Mouse (Mus musculus) cerebellum, adult 9-10 months (tissue): ENCODE measurements around the gene Slc39a3.
A peak's percentile ranks its signal among the peaks of the same experiment; 100 is the strongest.

ENCODE experiments used
- DNase-seq: peaks from one replicate; pipeline ENCODE4 v3.0.0; 2022

The Slc39a3 gene

DNA sequence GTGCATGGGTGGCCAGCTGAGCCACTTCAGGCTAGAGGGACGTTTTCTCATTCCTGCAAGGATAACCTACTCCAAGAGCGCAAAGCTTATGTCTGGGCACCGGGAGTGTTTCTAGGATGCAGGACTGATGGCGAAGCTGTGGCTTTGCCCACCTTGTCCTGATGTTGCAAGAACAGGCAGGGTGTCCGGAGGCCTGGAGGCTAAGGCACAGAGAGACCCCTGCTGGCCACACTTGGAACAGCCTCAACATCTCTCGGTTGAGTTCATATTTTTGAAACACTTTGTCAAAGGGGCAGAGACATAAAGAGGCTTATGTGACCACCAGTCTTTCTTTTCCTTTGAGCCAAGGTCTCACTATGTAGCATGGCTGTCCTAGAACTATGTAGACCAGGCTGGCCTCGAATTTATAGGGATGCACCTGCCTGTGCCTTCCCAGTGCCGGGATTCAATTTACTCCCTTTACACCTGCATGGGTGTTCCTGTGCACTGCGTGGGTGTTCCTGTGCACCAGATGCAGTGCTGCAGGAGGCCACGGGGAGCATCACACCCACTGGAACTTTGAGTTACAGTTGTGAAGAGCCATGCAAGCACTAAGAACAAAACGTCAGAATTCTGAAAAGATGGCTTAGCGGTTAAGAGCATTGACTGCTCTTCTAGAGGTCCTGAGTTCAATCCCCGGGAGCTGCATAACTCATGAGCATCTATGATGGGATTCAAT lies 4.4 kb upstream of the Slc39a3 start:
- DNase-seq: peak; percentile 86

DNA sequence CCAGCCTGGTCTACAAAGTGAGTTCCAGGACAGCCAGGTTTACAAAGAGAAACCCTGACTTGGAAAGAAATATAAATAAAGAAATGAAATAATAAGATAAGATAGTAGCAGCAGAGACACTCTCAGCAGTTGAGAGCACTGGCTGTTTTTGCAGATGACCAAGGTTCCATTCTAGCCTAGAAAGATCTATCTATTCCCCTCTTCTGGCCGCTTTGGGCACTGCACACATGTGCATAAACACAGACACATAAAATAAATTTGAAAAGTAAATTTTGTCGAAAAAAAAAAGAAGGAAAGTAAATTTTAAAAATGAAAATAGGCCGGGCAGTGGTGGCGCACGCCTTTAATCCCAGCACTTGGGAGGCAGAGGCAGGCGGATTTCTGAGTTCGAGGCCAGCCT lies 975 bp downstream of the Slc39a3 start:
- peak; percentile 58 for DNase-seq

GRCm38 (mm10) chr10:81033586-81033985 lies 3.6 kb downstream of the Slc39a3 start:
- DNase-seq: no peak

GRCm38 (mm10) chr10:81029031-81029430 lies 8.2 kb downstream of the Slc39a3 start:
- DNase-seq: peak; percentile 66

DNA sequence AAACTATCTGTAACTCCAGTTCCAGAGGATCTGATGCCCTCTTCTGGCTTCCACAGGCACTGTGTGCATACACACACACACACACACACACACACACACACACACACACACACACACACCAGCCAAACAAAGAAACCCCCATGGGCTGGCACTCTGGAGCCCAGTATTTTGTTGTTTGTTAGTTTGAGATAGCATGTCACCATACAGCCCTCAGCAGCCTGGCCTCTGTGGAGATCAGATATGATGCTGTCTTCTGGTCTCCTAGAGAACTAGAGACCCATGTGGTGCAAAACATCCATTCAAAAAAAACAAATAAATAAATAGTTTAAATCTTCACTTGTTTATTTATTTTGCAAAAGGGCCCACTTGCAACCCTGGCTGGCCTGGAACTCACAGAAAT lies 9.0 kb downstream of the Slc39a3 start:
- no peak for DNase-seq

DNA sequence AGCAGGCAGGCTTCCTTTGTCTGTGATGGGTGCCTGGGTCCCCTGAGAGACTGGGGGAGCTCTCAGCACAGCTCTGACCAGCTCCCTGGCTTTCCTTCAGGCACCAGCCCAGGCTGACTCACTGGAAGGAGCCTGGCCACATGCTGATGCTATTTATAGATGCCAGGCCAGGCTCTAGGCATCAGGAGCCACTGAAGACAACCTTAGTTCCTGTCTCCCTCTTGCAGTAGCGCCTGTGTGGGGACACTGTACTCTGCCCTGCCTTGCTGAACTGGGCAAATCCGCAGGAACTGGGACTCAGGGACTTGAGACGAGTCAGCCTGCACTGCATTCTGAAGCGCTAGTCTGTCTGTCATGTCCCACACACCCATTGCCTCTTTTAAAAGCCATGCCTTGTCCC lies 9.9 kb downstream of the Slc39a3 start:
- peak; percentile 88 for DNase-seq

- DNase-seq: peak; percentile 59
These were observed 10.4 kb downstream of the Slc39a3 start for GRCm38 (mm10) chr10:81026857-81027256.

DNA sequence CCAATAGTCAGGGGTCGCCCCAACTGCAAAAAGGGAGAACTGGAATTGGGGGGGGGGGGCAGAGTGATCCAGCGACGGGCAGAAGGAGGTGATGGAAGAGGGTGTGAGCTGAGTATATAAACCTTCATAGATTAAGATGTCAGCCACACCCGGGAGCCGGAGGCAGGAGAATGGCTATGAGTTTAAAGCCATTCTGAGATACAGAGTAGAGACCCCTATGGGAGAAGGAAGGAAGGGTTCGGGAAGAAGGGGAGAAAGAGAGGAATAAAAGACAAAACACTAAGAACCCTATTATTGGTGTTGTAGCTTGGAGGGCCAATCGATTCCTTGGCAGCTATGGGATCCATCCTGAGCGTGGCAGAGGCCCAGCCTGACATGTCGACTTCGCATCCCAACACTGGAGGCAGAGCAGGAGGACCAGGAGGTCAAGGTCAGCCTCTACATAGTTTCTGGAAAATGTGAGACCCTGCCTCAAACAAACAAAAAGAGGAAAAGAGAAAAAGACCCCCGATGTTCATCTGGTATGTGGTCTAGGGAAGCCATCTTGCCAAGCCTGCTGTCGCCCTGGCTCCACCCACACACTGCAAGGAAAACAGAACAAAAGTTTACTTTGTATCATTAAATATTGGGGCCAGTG lies 11.5 kb downstream of the Slc39a3 start, which contains the start of gene Diras1:
Gene Diras1 (minus strand): TSS at position 24 of the 637 bp plus-strand sequence.
- no peak for DNase-seq

- peak; percentile 62 for DNase-seq
These were observed 12.1 kb downstream of the Slc39a3 start for GRCm38 (mm10) chr10:81025047-81025621.

DNA sequence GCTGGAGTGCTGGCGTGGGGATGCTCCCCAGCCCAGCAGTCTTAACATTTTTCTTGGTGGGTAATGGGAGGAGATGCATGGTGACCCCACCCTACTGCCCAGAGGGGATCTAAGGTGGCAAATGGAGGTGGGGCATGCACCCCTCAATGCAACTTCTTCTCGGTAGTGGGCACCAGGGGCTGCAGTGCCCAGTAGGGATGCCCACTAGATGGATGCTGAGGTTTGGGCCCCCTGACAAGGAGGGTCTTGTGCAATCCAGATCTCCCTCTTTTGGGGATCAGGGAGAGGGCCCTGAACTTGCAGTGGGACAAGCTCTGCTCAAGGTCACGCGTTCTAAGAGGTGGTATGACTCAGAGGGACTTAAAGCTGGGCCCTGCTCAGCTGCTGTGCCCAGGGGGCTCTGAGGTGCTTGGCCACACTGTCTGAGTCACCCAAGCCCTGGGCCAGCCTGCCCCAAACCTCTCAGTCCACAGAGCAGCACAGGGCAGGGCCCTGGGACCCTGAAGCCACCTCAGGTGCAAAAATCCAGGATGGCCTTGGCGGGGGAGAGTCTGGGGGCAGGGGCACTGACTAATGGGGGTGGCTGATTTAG lies 12.8 kb downstream of the Slc39a3 start:
- peak; percentile 55 for DNase-seq

DNA sequence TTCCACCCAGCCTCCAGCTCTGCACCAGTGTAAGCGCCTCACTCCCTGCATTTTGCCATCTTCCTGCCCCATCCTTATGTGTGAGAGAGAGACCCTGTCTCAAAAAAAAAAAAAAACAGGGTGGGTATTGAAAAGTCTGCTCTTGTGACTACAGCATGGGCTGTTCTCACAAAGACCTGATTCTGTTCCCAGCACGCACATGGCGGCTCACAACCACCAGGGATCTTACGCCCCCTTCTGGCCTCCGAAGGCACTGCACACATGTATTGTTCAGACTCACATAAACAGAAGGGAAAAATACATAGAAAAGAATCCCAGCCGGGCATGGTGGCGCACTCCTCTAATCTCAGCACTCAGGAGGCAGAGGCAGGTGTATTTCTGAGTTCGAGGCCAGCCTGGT lies 14.5 kb downstream of the Slc39a3 start:
- DNase-seq: peak; percentile 67

- peak; percentile 48 for DNase-seq
These were observed 15.6 kb downstream of the Slc39a3 start for GRCm38 (mm10) chr10:81021547-81022110.

DNA sequence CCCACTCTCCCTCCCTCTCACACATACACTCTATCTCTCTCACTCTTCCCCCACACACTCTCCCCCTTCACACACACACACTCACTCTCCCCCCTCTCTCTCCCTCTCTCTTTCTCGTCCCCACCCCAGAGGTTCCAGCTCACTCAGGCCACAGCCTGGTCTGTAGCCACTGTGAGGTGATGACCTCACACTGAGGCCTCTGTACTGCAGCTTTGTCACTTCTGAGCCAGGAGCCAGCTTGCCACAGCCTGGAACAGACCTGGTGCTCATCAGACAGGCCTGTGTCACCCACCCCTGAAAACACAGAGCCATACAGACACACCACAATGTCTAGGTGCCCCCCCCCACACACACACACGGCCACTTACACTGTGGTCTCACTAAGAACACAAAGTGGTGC lies 17.0 kb downstream of the Slc39a3 start:
- no peak for DNase-seq

- no peak for DNase-seq
These were observed 17.5 kb downstream of the Slc39a3 start for GRCm38 (mm10) chr10:81019687-81020086.

GRCm38 (mm10) chr10:81018326-81018725 lies 18.9 kb downstream of the Slc39a3 start:
- DNase-seq: peak; percentile 64

- DNase-seq: peak; percentile 81
These were observed 20.6 kb downstream of the Slc39a3 start for GRCm38 (mm10) chr10:81016645-81017044.

GRCm38 (mm10) chr10:81015666-81016065 lies 21.6 kb downstream of the Slc39a3 start:
- peak; percentile 69 for DNase-seq

GRCm38 (mm10) chr10:81014393-81015384 lies 22.5 kb downstream of the Slc39a3 start, which contains the start of gene Gng7:
Gene Gng7 (minus strand): TSS chr10:81014945.
- peak; percentile 99 for DNase-seq

DNA sequence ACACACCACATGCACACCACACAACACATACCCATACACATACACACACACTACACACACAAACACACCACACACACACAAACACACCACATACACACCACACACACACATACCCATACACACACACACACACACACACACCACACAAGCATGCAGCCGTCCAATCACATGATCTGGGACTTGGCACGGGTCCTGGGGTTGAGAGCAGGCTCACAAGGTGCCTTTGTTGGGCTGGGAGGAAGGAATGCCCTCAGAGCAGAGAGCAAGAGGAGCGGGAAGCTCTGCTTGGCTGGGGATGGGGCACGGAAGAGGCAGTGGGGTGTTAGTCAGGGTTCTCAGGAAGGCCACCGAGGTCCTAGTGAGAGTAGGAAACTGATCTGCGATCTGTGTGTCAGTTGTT lies 26.4 kb downstream of the Slc39a3 start:
- DNase-seq: no peak

DNA sequence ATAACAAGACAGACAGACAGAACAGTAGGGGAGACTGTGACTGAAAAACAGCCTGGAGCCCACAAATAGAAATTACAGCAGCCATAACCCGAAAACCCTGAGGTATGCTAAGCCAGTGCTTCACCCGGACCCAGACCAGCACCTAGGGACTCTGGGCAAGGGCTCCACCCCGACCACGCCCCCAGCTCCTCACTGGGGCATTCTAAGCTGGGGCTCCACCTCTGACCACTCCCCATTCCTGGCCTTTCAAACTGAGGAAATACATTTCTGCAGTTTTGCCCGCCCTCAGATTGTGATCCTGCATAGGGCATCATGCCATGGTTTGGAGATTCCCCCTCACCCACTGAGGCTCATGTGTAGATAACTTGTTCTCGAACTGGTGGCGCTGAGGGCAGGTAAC lies 30.0 kb downstream of the Slc39a3 start:
- DNase-seq: no peak

DNA sequence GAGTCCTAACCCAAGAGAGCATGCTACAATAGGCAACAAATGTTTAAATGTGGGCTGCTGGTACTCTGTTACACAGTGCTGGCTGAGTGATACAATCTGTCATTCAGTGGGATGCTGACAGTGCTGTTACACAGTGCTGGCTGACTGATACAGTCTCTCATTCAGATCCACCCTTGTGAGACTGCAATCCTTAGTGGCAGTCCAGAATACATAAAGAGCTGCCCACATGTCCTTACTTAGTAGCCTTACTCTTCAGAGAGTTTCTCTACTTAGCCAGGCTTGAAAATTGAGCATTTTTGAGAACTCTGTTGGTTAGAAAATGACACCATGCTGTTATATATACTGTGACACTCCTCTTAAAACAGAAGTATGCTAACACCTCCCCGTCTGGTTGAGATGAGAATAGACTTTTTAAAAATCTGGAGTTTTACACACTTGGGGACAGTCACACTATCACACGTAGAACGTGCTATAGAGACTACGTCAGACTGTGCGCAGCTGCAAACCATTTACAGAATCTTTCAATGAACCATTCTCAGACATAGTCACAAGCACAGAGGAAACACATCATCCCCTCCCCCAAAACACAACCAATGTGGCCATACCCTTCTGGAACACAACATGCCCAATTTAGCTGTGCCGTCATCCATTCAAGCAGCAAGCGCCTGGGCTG lies 31.1 kb downstream of the Slc39a3 start:
- no peak for DNase-seq
